Mouse (Mus musculus) cortical plate, adult 2 months (tissue): Measurements from ENCODE around the gene Traf4.

Experiments
- CTCF ChIP-seq: fragments of 200-500 bp; IDR thresholded peaks from 2 replicates; pipeline ENCODE4 v1.5.1; 2011; ENCODE audit warnings: mild to moderate bottlenecking, control low read depth, low read length; ENCODE audit not compliant: insufficient read depth; ENCODE audit errors: extremely low read depth
- POLR2A ChIP-seq: fragments of 200-500 bp; IDR thresholded peaks from 2 replicates; pipeline ENCODE4 v1.6.1; 2011; ENCODE audit warnings: mild to moderate bottlenecking, low read length, control low read depth; ENCODE audit not compliant: insufficient read depth; ENCODE audit errors: extremely low read depth

DNA sequence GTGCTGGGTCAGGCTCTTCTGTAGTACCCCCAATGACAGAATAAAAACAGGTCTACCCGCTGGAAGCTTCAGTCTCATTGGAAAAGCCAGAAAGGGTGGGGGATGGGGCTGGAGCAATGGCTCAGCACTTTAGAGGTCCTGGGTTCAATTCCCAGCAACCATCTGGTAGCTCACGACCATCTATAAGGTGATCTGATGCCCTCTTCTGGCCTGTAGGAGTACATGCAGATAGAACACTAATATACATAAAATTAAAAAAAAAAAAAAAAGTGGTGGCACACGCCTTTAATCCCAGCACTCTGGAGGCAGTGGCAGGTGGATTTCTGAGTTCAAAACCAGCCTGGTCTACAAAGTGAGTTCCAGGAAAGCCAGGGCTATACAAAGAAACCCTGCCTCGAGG lies 5.9 kb upstream of the Traf4 start:
- TF ChIP-seq CTCF (no peak), POLR2A (no peak)
